Mouse (Mus musculus) liver, adult 2 months (tissue): Measurements from ENCODE around the gene Nlrc3.

Source experiments
- CTCF ChIP-seq: fragments of 200-500 bp; IDR thresholded peaks from 2 replicates; pipeline ENCODE4 v1.5.1; 2011; ENCODE audit warnings: low read depth, low read length, control low read depth
- POLR2A ChIP-seq: fragments of 200-500 bp; IDR thresholded peaks from 2 replicates; pipeline ENCODE4 v1.6.1; 2011; ENCODE audit warnings: low read length, control low read depth; ENCODE audit not compliant: insufficient read depth; ENCODE audit errors: extremely low read depth

- TF ChIP-seq CTCF (no peak), POLR2A (no peak)
These were observed 11.4 kb downstream of the Nlrc3 start for GRCm38 (mm10) chr16:3964990-3965389.
